Mouse (Mus musculus) CD4-positive, CD25-positive, alpha-beta regulatory T cell, adult 4 months (primary cell): ENCODE measurements around the gene 4930539E08Rik. TPM values are rescaled to one million over a fixed set of nuclear protein-coding genes. Genes with fewer than 3 reads are reported as not detected.

Experiments
- ATAC-seq: one replicate; pipeline ENCODE4 v1.8.0; 2017
- polyA plus RNA-seq, 2 experiments: library from polyadenylated mRNA; unstranded; fragments of 100-300 nt; shearing (Covaris generic); gene quantifications; one replicate each; pipeline ENCODE4 v1.2.1; 2017

The 4930539E08Rik gene
- polyA plus RNA-seq, 2 experiments from 2014 or later, result 2.0 to 3.4 TPM

DNA sequence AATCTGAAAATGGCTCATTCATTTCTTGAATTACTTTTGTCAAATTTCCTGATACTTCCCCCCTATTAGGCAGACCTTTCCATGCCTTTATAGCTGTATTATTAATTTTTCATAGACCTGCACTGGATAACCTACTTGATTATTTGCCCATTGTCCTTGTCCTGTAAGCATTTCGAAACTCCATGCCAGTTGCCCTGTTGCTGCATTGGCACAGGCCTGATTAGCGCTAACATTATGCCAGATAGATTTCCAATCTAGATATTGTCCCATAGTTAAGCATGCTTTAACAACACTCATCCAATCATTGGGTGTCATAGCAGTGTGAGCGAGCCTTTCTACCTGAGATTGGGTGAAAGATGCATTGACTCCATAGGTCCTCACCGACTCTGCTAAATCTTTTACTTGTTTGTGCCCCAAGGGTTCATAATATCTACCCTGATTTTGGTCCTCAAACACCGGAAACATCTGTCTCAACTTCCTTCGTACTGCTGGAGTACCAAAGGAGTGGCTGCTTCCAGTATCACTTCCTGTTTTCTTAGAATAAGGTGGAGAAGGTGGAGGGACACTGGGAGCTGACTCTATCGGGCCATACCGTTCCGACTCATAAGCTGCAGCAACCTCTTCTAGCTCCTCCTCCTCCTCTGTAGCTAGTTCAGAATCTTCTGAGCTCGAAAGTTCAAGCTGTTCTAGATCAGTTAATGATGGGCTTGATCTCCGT, 20.9 kb downstream of the 4930539E08Rik start:
- peak; percentile 32 for ATAC-seq

DNA sequence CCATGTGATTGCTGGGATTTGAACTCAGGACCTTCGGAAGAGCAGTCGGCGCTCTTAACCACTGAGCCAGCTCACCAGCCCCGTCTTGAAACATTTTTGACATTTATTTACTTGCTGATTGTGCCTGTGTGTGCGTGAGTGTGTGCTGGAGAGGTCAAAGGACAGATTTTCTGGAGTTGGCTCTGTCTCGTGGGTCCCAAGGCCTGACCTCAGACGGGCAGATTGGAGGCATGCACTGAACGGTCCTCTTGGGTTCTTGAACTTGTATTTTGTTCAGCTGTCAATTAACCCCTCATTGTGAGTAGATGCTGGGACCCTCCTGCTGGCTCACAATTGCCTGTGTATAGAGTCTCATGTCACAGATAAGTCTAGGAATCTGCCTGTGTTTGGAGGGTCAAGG, 28.9 kb downstream of the 4930539E08Rik start:
- no peak for ATAC-seq

DNA sequence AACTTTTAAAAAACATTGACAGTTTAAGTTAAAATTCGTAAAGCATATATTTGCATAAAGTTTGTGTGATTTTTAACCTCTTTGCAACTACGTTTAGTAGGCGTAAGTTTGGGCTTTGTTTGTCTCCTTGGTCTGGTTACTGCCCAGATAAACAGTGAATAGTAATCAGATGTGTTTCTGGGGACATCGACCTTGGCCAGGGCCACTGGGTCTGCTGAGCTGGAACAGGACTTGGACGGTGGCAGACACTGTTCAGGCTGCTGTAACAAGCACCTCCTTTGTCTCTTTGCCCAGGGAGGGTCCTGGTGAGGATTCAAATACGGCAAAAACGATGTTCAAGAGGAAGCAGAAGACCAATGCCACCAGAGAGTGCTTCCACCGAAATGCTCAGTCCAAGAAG, 29.9 kb downstream of the 4930539E08Rik start:
- ATAC-seq, result no peak

DNA sequence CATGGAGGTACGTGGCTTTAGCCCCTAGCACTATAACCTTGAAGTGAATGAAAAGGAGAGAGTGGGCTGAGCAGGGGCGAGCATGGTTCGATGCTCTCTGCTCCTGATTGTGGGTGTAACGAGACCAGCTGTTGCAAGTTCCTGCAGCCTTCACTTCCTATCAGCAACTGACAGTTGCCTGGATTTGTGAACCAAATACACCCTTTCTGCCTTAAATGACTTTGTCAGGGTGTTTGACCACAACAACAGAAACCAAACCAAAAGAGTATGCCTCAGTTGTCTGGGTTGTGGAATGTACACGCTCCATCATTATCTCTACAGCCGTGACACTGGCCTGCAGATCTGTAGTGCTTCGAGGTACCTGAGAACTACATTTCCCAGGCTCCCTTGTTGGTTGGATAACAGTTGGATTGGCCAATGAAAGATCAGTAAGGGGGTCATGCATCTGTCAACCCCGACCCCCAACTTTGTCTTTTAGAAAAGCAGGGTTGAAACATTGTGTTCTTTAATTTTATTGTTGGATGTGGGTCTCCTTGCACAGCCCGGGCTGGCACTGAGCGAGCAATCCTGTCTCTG, 31.1 kb downstream of the 4930539E08Rik start:
- no peak for ATAC-seq

DNA sequence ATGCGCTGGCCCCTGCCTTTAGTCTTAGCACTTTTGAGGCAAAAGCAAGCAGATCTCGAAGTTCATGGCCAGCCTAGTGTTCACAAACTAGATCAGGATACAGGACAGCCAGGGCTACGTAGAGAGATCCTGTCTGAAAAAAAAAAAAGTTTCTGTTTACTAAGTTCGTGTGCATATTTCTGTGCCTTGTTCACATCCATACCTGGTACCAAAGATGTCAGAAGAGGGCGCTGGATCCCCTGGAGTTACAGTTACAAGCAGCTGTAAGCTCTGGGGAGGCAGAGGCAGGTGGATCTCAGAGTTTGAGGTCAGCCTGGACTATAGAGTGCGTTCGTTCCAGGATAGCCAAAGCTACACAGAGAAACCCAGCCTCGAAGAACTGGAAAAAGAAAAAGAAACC, 32.3 kb downstream of the 4930539E08Rik start:
- peak; percentile 59 for ATAC-seq

DNA sequence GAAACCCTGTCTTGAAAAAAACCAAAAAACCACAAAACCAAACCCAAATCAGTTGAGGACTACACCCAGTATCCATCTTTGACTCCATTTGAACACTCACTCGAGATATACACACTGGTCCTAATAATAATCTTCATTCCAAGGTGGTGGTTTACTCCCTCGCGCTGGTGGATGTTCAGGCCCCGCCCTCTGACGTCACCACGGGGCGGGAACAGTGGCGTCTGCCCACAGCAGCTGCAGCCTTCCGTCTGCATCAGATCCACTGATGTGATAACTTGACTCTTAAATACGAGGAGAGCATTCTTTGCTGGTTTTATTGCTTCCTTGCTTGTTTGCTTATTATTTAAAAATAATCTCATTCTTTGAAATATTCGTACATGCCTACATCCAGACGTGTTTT, 32.8 kb downstream of the 4930539E08Rik start:
- ATAC-seq, result peak; percentile 97

DNA sequence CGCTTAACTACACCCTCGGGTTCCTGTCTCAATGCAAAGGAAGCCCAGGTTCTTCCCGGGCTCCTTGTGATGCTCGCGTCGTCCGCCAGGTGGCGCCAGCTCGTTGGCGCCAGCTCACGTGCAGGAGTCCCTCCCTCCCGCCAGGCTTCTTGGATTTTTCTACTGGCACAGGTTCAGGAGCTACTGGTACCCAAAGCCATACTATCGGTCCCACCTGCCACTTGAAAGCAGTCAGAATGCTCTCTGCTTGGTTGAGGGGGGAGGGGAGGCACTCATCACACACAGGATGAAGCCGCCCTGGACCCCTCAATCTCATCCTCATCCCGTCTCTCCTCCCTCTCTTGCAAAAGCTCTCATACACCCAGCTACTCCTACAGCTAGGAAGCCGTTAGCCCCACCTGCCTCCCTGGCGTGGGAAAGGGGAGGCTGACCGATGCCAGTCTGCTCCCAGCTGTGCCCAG, 35.2 kb downstream of the 4930539E08Rik start:
- ATAC-seq, result no peak

DNA sequence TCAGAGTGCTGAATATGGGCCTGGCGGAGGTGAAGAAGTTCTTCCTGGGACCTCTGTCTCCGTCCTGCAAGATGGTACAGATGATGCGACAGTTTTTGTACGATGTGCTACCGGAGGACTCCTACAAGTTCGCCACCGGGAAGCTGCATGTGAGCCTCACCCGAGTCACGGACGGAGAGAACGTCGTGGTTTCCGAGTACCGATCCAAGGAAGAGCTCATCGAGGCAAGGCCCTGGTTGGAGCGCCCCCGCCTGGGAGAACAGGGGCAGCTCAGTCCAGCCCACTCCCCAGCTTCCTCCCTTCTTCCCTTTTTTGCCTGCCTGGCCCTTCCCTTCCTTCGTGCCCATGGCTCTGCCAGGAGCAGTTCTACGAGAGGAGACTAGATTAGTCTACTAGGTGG, 38.3 kb downstream of the 4930539E08Rik start:
- no peak for ATAC-seq

DNA sequence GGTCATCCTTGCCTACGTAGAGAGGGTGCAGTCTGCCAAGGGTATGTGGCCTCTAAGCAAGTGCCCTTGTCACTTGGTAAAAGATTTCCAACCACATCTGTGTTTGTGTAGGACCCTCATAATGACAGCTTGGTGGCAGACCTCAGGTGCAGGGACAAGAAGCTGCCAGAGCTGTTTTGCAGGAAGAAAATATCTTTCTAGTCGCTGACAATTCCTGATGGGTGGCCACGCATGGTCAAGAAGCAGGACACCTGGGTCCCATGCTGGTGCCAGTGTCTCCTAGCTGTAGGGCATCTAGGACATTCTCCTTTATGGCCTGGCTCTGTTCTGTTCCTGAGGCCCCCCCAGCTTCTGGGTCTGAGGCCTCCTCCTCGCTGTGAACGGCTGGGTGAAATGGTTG, 38.8 kb downstream of the 4930539E08Rik start:
- no peak for ATAC-seq

DNA sequence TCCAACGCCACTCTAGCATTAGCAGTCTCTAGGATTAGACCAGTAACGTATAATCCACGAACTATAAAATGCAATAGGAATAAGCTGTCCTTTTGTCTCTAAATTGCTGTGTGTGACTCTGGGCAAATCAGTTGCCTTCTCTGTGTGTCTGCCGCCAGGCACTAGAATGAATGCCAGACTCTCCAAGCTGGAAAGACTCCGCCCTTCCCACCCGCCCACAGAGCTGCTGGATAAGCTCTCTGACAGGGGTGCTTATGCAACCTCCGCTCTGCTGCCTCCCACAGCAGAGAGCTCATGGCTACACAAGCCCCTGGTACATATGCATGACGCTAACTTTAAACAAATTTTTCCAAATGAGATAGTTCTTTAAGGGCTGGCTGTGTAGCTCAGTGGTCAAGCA, 39.8 kb downstream of the 4930539E08Rik start:
- ATAC-seq, result no peak

DNA sequence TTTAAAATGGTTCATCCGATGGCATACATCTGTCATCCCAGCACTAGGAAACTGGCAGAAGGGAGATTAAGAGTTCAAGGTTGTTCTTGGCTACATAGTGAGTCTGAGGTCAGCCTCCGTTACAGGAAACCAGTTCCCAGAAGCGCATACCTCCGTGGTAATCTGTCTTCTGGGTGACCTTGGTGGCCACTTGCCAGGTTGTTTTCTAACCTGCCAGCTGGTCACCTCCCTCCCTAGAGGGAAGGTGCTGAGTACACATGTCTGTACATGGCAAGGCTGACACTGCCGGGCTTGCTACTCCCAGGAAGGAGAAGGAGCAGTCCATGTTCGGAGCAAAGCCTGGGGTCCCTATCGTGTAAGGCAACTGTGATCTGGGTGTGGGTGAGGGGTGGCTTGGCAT, 40.3 kb downstream of the 4930539E08Rik start:
- ATAC-seq, result no peak

DNA sequence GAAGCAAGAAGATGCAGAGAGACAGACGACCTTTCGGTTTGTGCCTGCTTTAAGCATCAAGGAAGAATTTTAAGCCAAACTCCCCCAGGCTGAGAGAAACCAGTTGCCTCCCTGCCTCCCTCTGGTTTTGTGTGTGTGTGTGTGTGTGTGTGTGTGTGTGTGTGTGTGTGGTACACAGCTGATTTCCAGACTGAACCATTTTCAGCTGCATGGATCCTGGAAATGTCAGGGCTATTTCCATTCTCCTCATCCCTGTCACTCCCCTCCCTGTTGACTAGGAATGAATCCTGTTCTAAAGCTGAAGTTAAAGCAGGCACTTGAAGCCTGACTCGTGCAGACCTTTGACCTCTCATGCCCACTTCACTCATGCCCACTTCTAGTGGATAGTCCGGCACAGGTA, 40.9 kb downstream of the 4930539E08Rik start:
- ATAC-seq, result no peak

DNA sequence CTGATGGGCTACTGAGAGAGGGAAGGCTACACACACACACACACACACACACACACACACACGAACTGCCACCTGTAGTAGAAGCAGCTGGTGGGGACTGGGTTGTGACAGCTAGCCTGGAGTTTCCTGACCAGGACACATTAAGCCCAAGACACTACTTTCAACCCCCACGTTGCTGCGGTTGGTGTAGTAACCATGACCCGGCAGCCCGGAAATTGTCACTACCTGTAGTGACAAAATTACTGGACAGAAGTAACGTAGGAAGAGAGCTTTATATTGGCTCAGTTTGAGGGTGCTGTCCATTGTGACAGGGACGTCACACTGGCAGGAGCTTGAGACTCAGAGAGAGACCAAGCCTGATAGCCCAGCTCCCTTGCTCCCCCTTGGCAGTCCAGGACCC, 42.8 kb downstream of the 4930539E08Rik start:
- no peak for ATAC-seq

DNA sequence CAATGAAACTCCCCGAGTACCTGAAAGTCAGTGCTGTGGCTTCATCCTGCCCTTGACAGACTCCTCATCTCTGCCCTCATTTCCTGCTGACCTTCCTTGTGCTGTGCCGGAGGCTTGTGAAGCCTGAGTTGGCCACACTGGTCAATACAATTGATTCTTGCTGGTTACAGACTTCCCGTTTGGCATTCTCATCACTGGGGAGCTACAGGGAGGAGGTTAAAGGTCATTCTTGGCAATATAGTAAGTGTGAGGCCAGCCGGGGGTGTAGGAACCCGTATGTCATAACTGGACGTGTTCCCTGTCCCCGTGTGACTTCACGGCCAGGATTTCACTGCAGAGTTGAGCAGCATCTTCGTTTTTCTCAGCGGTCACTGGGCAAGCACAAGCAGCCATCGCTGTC, 43.3 kb downstream of the 4930539E08Rik start:
- no peak for ATAC-seq

DNA sequence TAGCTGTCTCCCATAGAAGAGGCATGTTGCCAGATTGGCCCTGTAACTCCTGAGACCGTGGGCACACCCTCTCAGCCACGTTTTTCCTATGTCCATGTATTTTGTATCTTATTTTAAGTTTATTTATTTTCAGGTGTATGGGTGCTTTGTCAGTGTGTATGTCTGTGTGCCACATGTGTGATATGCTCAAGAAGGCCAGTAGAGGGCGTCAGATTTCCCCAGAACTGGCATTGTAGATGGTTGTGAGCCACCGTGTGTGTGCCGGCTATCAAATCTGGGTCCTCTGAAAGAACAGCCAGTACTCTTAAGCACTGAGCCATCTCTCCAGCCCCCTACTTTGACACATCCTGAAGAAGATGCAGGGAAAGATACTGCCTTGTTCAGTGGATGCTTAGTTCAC, 44.7 kb downstream of the 4930539E08Rik start:
- ATAC-seq, result no peak

DNA sequence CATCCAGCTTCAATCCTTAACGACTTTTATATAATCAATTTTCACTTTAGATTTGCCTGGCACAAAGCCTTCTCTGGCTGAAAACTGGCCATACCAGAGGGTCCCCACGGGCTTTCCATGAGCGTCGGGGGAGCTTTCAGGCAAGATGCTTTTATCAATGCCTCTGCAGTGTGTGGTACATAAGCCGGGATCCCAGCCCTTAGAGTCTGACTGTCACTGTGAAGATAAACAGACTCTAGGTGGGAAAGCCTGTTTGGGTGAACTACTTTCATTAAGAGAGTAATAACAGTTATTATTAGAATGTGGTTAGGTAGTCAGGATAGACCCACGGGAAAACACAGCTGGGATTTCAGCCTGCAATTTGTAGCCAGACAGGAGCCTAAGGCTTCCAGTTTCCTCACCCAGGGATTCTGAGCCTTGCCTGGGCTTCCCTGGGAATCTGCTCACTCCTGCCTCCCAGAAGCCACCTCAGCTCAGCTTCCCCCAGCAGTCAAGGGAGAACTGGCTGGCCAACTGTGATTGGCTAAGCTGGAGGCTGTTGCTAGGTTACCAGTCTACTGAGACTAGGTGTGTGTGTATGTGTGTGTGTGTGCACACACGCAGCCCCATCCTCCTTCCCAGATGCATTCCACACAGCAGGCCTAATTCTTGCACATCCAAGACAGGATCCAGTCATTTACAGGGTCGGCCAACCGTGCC, 45.6 kb downstream of the 4930539E08Rik start:
- ATAC-seq, result no peak

DNA sequence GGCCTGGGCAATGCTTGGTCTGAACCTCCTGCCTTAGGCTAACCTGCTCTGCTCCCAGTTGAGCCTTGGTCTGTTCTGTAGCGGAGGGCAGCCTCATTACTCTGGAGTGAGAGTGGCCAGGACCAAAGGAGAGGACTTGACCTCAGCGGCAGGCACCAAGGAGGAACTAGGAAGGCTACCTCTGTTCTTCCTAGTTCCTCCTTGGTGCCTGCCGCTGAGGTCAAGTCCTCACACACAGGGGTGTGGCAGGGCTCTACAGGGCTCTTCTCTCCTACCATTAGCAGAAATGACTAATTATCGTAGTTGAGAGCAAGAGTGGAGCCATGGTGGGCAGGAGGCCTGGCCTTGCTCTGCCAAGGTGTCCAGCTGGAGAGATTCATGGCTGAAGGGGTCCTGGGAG, 47.7 kb downstream of the 4930539E08Rik start:
- ATAC-seq, result no peak

DNA sequence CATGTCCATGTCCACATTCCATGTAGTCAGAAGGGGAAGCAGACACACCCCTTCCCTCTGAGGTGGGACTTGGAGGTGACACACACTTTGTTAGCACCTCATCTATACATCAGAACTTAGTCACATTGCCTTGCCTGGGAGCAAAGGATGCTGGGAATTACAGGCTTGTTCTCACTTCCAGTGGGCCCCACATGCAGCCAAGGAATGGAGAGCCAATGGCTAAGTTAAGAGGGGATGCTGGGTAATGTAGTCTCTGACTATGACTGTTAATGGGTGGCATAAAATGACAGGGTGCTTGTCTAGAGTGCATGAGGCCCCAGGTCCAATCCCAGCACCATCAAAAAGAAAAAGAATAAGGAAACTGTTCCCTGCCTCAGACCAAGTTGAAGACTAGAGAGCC, 48.2 kb downstream of the 4930539E08Rik start:
- no peak for ATAC-seq

DNA sequence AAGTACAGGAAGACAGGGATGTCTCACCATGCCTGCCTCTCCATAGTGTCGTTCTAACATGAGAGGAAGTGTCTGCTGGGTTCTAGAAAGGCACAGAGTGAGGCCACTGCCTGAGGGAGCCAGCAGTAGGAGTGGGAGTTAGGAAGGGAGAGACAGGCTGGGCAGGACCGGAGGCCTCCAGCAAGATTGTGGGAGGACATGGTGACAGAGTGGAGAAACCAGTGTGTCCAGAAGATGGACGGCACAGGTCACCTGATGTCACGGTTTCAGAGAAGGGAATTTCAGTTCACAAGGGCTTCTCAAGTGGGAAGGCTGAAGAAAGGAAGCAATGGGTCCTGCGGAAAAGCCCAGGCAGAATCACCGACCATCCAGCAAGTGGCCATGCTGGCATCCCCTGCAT, 50.7 kb downstream of the 4930539E08Rik start:
- ATAC-seq, result no peak

DNA sequence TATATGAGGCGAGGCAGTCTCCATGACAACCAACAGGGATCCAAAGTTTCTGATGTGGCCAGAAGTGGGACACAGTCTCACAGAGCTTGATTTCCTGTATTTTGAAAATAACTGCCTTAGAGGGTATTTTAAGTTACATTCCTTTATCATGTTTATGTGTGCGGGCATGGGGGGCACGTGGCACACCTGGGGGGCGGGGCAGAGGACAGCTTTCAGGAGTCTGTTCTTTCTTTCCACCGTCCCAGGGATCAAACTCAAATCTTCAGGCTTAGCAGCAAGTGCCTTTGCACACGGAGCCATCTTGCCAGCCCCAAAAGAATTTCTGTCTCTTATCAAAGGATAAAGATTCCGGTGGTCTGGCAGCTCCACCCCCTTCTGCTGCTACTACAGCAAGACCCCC, 51.2 kb downstream of the 4930539E08Rik start:
- ATAC-seq, result no peak

DNA sequence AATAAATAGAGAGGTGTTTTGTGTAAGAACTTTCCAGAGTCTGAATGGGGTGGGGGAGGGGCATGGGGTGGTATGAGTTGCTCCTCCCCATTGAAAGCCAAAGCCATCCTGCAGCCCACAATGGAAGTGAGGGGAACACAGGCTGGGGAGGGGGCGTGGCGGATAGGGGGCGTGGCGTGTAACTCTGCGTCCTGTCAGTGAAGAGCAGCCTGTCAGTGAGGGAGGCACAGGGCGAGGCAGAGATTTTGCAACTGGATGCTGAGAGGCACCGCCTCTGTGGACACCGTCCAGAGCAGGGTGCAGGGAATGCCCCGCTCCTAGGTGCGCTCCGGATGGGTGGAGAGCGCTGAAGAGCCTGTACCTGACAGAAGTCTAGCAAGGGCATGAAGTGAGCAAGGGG, 56.9 kb downstream of the 4930539E08Rik start, which contains the start of gene Pnpla1:
Pnpla1 (plus strand) TSS at position 207 of the 400 bp plus-strand sequence.
- no peak for ATAC-seq

DNA sequence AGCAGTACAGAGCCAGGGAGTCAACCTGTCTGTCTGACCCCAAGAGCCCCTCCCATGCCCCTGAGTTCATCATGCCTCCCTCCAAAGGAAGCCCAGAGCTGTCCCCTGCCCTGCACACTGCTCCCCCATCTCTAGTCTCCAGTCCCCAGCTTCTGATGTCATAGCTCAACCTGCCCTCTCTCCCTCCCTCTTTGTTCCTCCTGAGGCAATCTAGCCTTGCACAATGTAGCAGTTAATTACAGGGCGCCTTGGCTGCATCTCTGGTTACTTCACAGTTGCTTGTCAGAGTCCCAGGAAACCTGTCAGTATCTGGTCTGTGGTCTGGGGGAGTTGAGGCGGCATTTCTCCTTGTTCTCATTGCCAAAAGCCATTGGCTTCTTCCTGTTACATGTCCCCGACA, 59.1 kb downstream of the 4930539E08Rik start:
- no peak for ATAC-seq

DNA sequence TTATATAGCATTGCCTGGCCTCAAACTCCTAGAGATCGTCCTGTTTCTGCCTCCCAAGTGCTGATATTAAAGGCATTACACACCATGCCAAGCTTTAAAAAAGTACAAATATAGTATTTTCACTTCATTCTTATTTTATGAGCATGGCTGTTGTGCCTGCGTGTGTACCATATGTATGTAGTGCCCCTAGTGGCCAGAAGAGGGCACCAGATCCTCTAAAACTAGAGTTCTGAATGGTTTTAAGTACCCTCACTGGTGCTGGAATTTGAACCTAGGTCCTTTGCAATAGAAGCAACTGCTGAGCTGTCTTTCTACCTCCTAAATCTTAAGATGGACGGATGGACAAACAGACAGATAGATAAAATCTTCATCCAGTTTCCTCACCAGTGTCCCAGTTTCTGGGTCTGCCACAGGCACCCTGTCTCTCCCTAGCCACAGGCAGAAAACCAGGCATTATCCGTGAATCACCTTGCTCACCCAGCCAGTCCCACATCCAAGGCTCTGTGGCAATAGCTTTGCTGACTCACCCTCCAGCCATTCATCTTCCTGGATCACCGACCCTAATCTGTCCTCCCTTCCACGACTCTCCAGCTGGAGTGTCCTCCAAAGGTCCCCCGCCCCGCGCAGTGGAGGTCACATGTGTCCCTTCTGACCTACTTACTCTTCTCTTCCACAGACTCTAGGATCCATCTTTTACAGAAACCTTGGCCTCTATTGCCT, 59.8 kb downstream of the 4930539E08Rik start:
- ATAC-seq, result no peak
